Mouse (Mus musculus) G1E (cell line): ENCODE measurements around the gene Fbf1.

Experiments used
- CTCF ChIP-seq: IDR thresholded peaks from 2 replicates; pipeline ENCODE4 v1.5.1; 2012; ENCODE audit warnings: low read depth, low read length, inconsistent platforms, mixed read lengths
- GATA1 ChIP-seq: IDR thresholded peaks from 2 replicates; pipeline ENCODE4 v1.6.1; 2012; ENCODE audit warnings: borderline replicate concordance, low read length, inconsistent platforms, mixed read lengths
- GATA2 ChIP-seq: IDR thresholded peaks from 2 replicates; pipeline ENCODE4 v1.6.1; 2012; ENCODE audit warnings: low read depth, low read length, inconsistent platforms, borderline replicate concordance
- TAL1 ChIP-seq: conservative IDR thresholded peaks from 2 replicates; pipeline ENCODE4 v1.6.1; 2012; ENCODE audit warnings: low read depth, low read length, inconsistent platforms, mixed read lengths

GRCm38 (mm10) chr11:116185836-116186235 lies 17.9 kb upstream of the Fbf1 start:
- TF ChIP-seq CTCF (no peak), GATA2 (no peak), TAL1 (no peak), GATA1 (no peak)
